Mouse (Mus musculus): ENCODE measurements around the gene Fyco1. TPM values are rescaled to one million over a fixed set of nuclear protein-coding genes. Genes with fewer than 3 reads are reported as not detected.

Fyco1 gene
- 3.8 and 5.5 TPM in 2 replicates for polyA plus RNA-seq (2015; fragmentation: Nextera tagmentation; extraction: Ambion mirVana)

DNA sequence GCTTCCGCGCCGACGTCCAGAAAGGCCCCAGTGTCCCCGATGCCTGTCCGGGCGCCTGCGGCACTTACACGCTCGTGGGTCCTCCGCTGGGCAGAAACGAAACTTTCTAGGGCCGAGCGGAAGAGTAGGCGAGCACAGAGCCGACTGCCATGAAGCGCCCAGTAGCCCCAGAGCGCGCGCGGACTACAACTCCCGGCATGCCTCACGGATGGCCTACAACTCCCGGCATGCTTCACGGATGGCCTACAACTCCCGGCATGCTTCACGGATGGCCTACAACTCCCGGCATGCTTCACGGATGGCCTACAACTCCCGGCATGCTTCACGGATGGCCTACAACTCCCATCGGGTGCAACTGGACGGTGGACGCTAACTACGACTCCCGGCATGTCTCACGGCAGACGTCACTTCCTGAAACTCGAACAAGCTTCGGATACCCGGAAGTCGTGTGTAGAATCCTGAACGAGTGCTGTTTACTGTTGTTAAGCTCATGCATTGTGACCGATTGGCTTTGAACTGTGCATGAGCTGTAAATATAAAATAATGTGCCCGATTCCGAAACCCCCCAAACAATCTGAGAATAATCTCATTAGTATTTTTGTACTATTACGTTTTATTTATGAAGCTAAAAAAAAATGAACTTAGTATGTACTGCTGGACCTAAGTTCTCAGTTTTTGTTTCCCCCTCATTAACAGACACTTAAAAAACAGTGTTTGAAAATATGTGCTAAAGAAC, at the start of gene Fyco1:
TSS of gene Fyco1 (minus strand) at position 187 of the 736 bp plus-strand sequence.
- H3K9ac ChIP-seq (ENCODE audit: low read depth, low read length) = peak within 1 kb of the TSS; percentile 87
- H3K4me3 ChIP-seq (ENCODE audit: low read depth, low read length) = peak within 1 kb of the TSS; percentile 77
- H3K4me1 ChIP-seq (replicated peaks; ENCODE audit: control insufficient read depth, insufficient read depth, low read length) = 0 out of 2 replicates have a peak, but pooled peaks cover 7% of the 10 kb centered on the region
- ATAC-seq = peak; percentile 97
- H3K27me3 ChIP-seq (replicated peaks; ENCODE audit: control insufficient read depth, insufficient read depth, low read length) = no peaks in the 10 kb centered on the region
- no peaks in the 10 kb centered on the region for H3K9me3 ChIP-seq (ENCODE audit: control insufficient read depth)
- no peak for TF ChIP-seq CTCF (IDR thresholded peaks at IDR 0.05; ENCODE audit: low read depth)
- no peaks in the 10 kb centered on the region for H3K36me3 ChIP-seq (ENCODE audit: control insufficient read depth, insufficient read depth)
- peak within 1 kb of the TSS; percentile 89 for H3K27ac ChIP-seq (ENCODE audit: low read depth, low read length)
- WGBS = under 1% methylated on average over 47 of the region's 47 CpGs
- H3K4me2 ChIP-seq (replicated peaks; ENCODE audit: low read depth) = peak within 1 kb of the TSS; percentile 76

DNA sequence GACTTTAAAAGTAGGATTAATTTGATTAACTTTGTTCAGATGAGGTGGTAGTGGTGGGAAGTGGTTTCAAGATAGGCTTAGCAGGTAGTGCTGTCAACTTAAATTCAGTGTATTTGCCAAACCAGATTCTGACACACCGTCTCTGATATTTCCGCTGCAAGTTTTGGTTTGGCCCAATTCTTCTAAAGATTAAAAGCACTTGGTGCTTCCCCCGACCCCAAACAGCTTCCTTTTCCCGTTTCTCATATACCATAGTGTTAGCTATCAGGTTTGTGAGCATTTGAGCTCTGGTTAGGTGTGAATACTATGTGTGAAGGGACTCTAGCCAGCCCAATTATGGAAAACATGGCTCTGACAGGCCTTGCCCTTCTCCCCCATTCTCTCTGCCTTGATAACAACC, 20.4 kb upstream of the Fyco1 start:
- TF ChIP-seq CTCF (IDR thresholded peaks at IDR 0.05; ENCODE audit: low read depth) = no peak
- 69% methylated on average over 4 of the region's 4 CpGs for WGBS
- Histone ChIP-seq H3K4me1 (replicated peaks; ENCODE audit: control insufficient read depth, insufficient read depth, low read length) (no peaks in the 10 kb centered on the region), H3K4me2 (replicated peaks; ENCODE audit: low read depth) (no peak overlapping the region), H3K27me3 (replicated peaks; ENCODE audit: control insufficient read depth, insufficient read depth, low read length) (no peaks in the 10 kb centered on the region), H3K27ac (ENCODE audit: low read depth, low read length) (no peak overlapping the region), H3K4me3 (ENCODE audit: low read depth, low read length) (no peak overlapping the region), H3K36me3 (ENCODE audit: control insufficient read depth, insufficient read depth) (no peaks in the 10 kb centered on the region), H3K9ac (ENCODE audit: low read depth, low read length) (no peak overlapping the region), H3K9me3 (ENCODE audit: control insufficient read depth) (no peaks in the 10 kb centered on the region)
- ATAC-seq = no peak

DNA sequence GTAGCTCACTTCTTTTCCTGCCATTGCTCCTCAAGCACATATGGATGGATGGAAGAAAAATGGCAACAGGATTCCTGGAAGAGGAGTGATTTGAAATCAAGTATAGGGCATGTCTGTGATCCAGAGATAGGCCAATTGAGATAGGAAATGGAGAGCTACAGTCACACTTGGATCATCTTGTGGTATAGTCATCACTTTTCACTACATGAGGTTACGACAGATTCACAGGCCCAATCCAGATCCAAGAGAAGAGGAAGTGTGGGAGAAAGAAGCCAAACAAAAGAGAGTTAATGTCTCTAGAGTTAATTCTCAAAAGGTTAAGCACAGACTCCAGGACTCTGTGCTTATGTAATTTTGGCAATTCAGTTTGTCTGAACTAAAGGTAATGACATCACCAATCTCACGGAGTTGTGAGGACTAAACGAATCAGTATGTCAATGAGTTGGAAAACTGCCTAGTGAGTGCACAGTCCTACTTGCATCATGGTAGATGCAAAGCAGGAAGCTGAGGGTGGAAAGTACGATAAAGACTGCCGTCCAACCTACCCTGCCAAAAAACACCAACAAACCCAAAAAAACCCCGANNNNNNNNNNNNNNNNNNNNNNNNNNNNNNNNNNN, 17.6 kb upstream of the Fyco1 start:
- no peaks in the 10 kb centered on the region for H3K9me3 ChIP-seq (ENCODE audit: control insufficient read depth)
- no peak overlapping the region for H3K4me3 ChIP-seq (ENCODE audit: low read depth, low read length)
- no peak for ATAC-seq
- H3K27ac ChIP-seq (ENCODE audit: low read depth, low read length) = no peak overlapping the region
- WGBS = 59% methylated on average over 4 of the region's 6 CpGs
- H3K36me3 ChIP-seq (ENCODE audit: control insufficient read depth, insufficient read depth) = no peaks in the 10 kb centered on the region
- no peaks in the 10 kb centered on the region for H3K27me3 ChIP-seq (replicated peaks; ENCODE audit: control insufficient read depth, insufficient read depth, low read length)
- TF ChIP-seq CTCF (IDR thresholded peaks at IDR 0.05; ENCODE audit: low read depth) = no peak
- H3K4me2 ChIP-seq (replicated peaks; ENCODE audit: low read depth) = no peak overlapping the region
- H3K9ac ChIP-seq (ENCODE audit: low read depth, low read length) = no peak overlapping the region
- no peaks in the 10 kb centered on the region for H3K4me1 ChIP-seq (replicated peaks; ENCODE audit: control insufficient read depth, insufficient read depth, low read length)

DNA sequence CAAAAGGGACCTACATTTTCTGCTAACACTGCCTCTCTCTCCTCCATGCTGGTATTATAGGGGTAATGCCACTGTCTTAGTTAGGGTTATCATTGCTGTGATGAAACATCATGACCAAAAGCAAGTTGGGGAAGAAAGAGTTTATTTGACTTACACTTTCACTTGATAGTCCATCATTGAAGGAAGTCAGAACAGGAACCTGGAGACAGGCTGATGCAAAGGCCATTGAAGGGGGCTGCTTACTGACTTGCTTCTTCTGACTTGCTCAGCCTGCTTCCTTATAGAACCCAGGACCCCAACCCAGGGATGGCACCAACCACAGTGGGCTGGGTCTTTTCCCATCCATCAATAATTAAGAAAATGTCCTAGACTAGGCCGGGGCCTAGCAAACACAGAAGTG, 11.9 kb upstream of the Fyco1 start:
- 89% methylated on average over 1 of the region's 1 CpGs for WGBS
- TF ChIP-seq CTCF (IDR thresholded peaks at IDR 0.05; ENCODE audit: low read depth) = no peak
- H3K9me3 ChIP-seq (ENCODE audit: control insufficient read depth) = no peaks in the 10 kb centered on the region
- no peaks in the 10 kb centered on the region for H3K36me3 ChIP-seq (ENCODE audit: control insufficient read depth, insufficient read depth)
- ATAC-seq = no peak
- no peak overlapping the region for H3K9ac ChIP-seq (ENCODE audit: low read depth, low read length)
- no peak overlapping the region for H3K4me2 ChIP-seq (replicated peaks; ENCODE audit: low read depth)
- H3K27ac ChIP-seq (ENCODE audit: low read depth, low read length) = no peak overlapping the region
- H3K4me3 ChIP-seq (ENCODE audit: low read depth, low read length) = no peak overlapping the region
- H3K27me3 ChIP-seq (replicated peaks; ENCODE audit: control insufficient read depth, insufficient read depth, low read length) = no peaks in the 10 kb centered on the region
- no peaks in the 10 kb centered on the region for H3K4me1 ChIP-seq (replicated peaks; ENCODE audit: control insufficient read depth, insufficient read depth, low read length)

DNA sequence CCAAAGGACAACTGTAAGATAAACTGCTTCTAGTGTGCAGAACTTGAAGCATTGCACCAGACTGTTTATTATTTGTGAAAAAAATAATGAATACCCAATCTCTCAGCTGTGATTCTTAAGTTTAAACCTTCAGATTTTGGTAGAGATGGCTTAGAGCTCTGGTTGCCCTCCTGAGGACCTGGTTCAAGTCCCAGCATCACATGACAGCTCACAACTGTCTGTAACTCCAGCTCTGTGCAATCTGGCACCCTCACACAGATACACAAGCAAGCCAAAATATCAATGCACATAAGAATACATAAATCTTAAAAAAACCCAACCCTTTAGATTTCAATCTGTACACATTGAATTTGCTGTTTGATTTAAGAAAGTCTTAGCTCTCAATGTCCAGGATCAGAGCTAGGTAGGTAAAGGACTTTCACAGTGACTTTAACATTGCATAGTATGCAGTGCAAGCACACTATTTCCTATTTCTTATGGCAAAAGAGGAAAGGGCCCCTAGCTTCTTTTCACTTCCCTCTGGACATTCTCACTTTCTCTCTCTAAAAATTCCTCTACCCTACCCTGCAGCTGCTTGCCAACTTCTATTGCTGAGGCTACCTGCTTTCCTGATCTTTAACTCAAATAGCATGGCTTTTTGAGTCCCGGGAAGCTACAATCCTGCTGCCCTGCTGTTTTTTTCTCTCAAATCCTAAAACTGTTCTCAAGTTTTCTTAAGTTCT, 11.4 kb upstream of the Fyco1 start:
- no peak overlapping the region for H3K4me2 ChIP-seq (replicated peaks; ENCODE audit: low read depth)
- H3K27ac ChIP-seq (ENCODE audit: low read depth, low read length) = no peak overlapping the region
- H3K4me1 ChIP-seq (replicated peaks; ENCODE audit: control insufficient read depth, insufficient read depth, low read length) = no peaks in the 10 kb centered on the region
- no peak for ATAC-seq
- no peak for TF ChIP-seq CTCF (IDR thresholded peaks at IDR 0.05; ENCODE audit: low read depth)
- no peak overlapping the region for H3K9ac ChIP-seq (ENCODE audit: low read depth, low read length)
- WGBS = 80% methylated on average over 1 of the region's 1 CpGs
- H3K9me3 ChIP-seq (ENCODE audit: control insufficient read depth) = no peaks in the 10 kb centered on the region
- H3K4me3 ChIP-seq (ENCODE audit: low read depth, low read length) = no peak overlapping the region
- no peaks in the 10 kb centered on the region for H3K36me3 ChIP-seq (ENCODE audit: control insufficient read depth, insufficient read depth)
- no peaks in the 10 kb centered on the region for H3K27me3 ChIP-seq (replicated peaks; ENCODE audit: control insufficient read depth, insufficient read depth, low read length)

DNA sequence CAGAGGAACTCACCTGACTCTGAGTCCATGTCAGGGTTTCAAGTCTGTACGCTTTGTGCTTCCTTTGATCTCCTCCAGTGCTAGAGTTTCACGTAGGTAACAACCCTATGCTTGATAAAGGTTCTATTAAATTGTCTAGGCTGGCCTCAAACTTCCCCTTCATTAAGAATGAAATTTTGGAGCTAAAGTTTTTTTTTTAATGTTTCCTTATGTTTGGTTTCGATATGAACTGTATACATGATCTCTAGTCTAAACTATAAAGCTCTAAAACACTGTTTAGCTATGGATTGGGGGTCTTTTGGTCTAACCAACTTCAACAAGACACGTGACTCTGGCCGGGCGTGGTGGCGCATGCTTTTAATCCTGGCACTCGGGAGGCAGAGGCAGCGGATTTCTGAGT, 10.2 kb upstream of the Fyco1 start, which contains the start of gene Xcr1:
TSS of gene Xcr1 (minus strand) at position 101 of the 400 bp plus-strand sequence.
- Histone ChIP-seq H3K27ac (ENCODE audit: low read depth, low read length) (no peak within 1 kb of the TSS), H3K4me3 (ENCODE audit: low read depth, low read length) (no peak within 1 kb of the TSS), H3K27me3 (replicated peaks; ENCODE audit: control insufficient read depth, insufficient read depth, low read length) (no peaks in the 10 kb centered on the region), H3K9me3 (ENCODE audit: control insufficient read depth) (no peaks in the 10 kb centered on the region), H3K36me3 (ENCODE audit: control insufficient read depth, insufficient read depth) (no peaks in the 10 kb centered on the region), H3K4me2 (replicated peaks; ENCODE audit: low read depth) (no peak within 1 kb of the TSS), H3K9ac (ENCODE audit: low read depth, low read length) (no peak within 1 kb of the TSS), H3K4me1 (replicated peaks; ENCODE audit: control insufficient read depth, insufficient read depth, low read length) (no peaks in the 10 kb centered on the region)
- WGBS = 74% methylated on average over 9 of the region's 9 CpGs
- no peak for TF ChIP-seq CTCF (IDR thresholded peaks at IDR 0.05; ENCODE audit: low read depth)
- ATAC-seq = no peak
